Mouse (Mus musculus): ENCODE results near the gene Prkag3.

DNA sequence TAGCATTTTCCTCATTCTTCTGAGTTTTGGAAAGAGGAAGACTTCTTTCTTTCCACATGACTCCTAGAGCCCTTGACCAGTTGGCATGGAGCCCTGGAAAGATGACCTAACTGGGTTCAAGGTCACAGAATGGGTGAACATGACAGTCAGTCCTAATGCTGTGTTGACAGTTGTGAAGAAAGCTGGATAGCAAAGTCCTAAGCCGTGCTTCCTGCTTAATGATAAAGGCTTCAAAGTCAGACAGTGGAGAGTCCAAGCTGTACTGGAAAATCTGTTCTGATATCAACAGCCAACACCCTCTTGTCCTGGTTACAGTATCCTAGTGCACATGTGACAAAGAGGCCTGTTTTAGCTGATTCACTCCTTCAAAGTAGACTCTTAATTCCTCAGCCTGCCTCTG, 50.2 kb downstream of the Prkag3 start:
- TF ChIP-seq CTCF (IDR thresholded peaks at IDR 0.05; ENCODE audit: low read depth) (no peak), EP300 (IDR thresholded peaks at IDR 0.05; ENCODE audit: low read depth) (no peak)
